Mouse (Mus musculus): ENCODE measurements around the gene Drc3. TPM values are rescaled to one million over a fixed set of nuclear protein-coding genes. Genes with fewer than 3 reads are reported as not detected.

Drc3 gene
- polyA plus RNA-seq, 1 experiment from 2014 or later: 2.5 TPM

- Histone ChIP-seq H3K27me3 (ENCODE audit: control insufficient read depth, insufficient read depth, low read length) (no peaks in the 10 kb centered on the region), H3K4me2 (ENCODE audit: low read depth, low read length) (peak overlapping the region; percentile 94), H3K9me3 (replicated peaks; ENCODE audit: control insufficient read depth, low read length) (no peaks in the 10 kb centered on the region), H3K36me3 (ENCODE audit: control insufficient read depth, insufficient read depth) (no peaks in the 10 kb centered on the region), H3K9ac (ENCODE audit: low read length) (peak overlapping the region; percentile 95), H3K4me3 (ENCODE audit: low read length) (peak overlapping the region; percentile 91), H3K27ac (ENCODE audit: low read length) (peak overlapping the region; percentile 93), H3K4me1 (ENCODE audit: control insufficient read depth, insufficient read depth, low read length) (peaks cover 15% of the 10 kb centered on the region)
- no peak for ATAC-seq (replicated peaks; ENCODE audit: extremely low read depth, insufficient read depth, low FRiP score)
- WGBS: 6% methylated on average over 11 of the region's 11 CpGs
Measured at GRCm38 (mm10) chr11:60351925-60352371, 1.2 kb upstream of the Drc3 start.

GRCm38 (mm10) chr11:60355952-60356351 is 2.8 kb downstream of the Drc3 start:
- Histone ChIP-seq H3K9ac (ENCODE audit: low read length) (no peak overlapping the region), H3K4me3 (ENCODE audit: low read length) (no peak overlapping the region), H3K4me2 (ENCODE audit: low read depth, low read length) (no peak overlapping the region), H3K27me3 (ENCODE audit: control insufficient read depth, insufficient read depth, low read length) (no peaks in the 10 kb centered on the region), H3K9me3 (replicated peaks; ENCODE audit: control insufficient read depth, low read length) (no peaks in the 10 kb centered on the region), H3K36me3 (ENCODE audit: control insufficient read depth, insufficient read depth) (no peaks in the 10 kb centered on the region), H3K4me1 (ENCODE audit: control insufficient read depth, insufficient read depth, low read length) (peaks cover 10% of the 10 kb centered on the region), H3K27ac (ENCODE audit: low read length) (no peak overlapping the region)
- no peak for ATAC-seq (replicated peaks; ENCODE audit: extremely low read depth, insufficient read depth, low FRiP score)
- 78% methylated on average over 2 of the region's 2 CpGs for WGBS

GRCm38 (mm10) chr11:60357116-60357515 is 4.0 kb downstream of the Drc3 start:
- no peak overlapping the region for H3K4me3 ChIP-seq (ENCODE audit: low read length)
- 25% methylated on average over 1 of the region's 1 CpGs for WGBS
- H3K36me3 ChIP-seq (ENCODE audit: control insufficient read depth, insufficient read depth): no peaks in the 10 kb centered on the region
- no peak for ATAC-seq (replicated peaks; ENCODE audit: extremely low read depth, insufficient read depth, low FRiP score)
- H3K4me1 ChIP-seq (ENCODE audit: control insufficient read depth, insufficient read depth, low read length): peaks cover 2% of the 10 kb centered on the region; the same call in 1 of the 2 replicates
- no peak overlapping the region for H3K4me2 ChIP-seq (ENCODE audit: low read depth, low read length)
- no peak overlapping the region for H3K9ac ChIP-seq (ENCODE audit: low read length)
- H3K9me3 ChIP-seq (replicated peaks; ENCODE audit: control insufficient read depth, low read length): no peaks in the 10 kb centered on the region
- no peaks in the 10 kb centered on the region for H3K27me3 ChIP-seq (ENCODE audit: control insufficient read depth, insufficient read depth, low read length)
- no peak overlapping the region for H3K27ac ChIP-seq (ENCODE audit: low read length)

DNA sequence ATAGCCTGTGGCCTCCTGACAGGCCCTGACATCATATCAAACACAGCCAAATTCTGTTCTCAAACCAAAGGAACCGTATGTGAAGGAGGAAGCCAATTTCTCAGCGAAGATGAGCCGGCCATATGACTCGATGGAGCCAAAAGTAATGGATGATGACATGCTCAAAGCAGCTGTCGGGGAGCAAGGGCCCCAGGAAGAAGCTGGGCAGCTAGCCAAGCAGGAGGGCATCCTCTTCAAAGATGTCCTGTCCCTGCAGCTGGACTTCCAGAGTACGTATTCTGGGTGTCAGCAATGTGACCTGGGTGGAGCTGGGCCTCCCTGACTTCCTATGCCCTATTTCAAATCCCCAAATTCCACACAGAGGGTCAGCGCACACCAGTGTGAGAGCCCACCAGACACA is 5.4 kb downstream of the Drc3 start:
- 43% methylated on average over 7 of the region's 7 CpGs for WGBS
- Histone ChIP-seq H3K4me3 (ENCODE audit: low read length) (no peak overlapping the region), H3K4me1 (ENCODE audit: control insufficient read depth, insufficient read depth, low read length) (no peaks in the 10 kb centered on the region; the same call in 1 of the 2 replicates), H3K27ac (ENCODE audit: low read length) (no peak overlapping the region), H3K27me3 (ENCODE audit: control insufficient read depth, insufficient read depth, low read length) (no peaks in the 10 kb centered on the region), H3K4me2 (ENCODE audit: low read depth, low read length) (no peak overlapping the region), H3K9me3 (replicated peaks; ENCODE audit: control insufficient read depth, low read length) (no peaks in the 10 kb centered on the region), H3K36me3 (ENCODE audit: control insufficient read depth, insufficient read depth) (no peaks in the 10 kb centered on the region), H3K9ac (ENCODE audit: low read length) (no peak overlapping the region)
- no peak for ATAC-seq (replicated peaks; ENCODE audit: extremely low read depth, insufficient read depth, low FRiP score)

- H3K27me3 ChIP-seq (ENCODE audit: control insufficient read depth, insufficient read depth, low read length): no peaks in the 10 kb centered on the region
- H3K36me3 ChIP-seq (ENCODE audit: control insufficient read depth, insufficient read depth): no peaks in the 10 kb centered on the region
- no peak for ATAC-seq (replicated peaks; ENCODE audit: extremely low read depth, insufficient read depth, low FRiP score)
- no peak overlapping the region for H3K4me3 ChIP-seq (ENCODE audit: low read length)
- H3K9ac ChIP-seq (ENCODE audit: low read length): no peak overlapping the region
- no peak overlapping the region for H3K27ac ChIP-seq (ENCODE audit: low read length)
- H3K4me2 ChIP-seq (ENCODE audit: low read depth, low read length): no peak overlapping the region
- no peaks in the 10 kb centered on the region; the same call in 1 of the 2 replicates for H3K4me1 ChIP-seq (ENCODE audit: control insufficient read depth, insufficient read depth, low read length)
- 68% methylated on average over 5 of the region's 5 CpGs for WGBS
- no peaks in the 10 kb centered on the region for H3K9me3 ChIP-seq (replicated peaks; ENCODE audit: control insufficient read depth, low read length)
Measured at GRCm38 (mm10) chr11:60359138-60359537, 6.0 kb downstream of the Drc3 start.

- Histone ChIP-seq H3K27me3 (ENCODE audit: control insufficient read depth, insufficient read depth, low read length) (no peaks in the 10 kb centered on the region), H3K27ac (ENCODE audit: low read length) (no peak overlapping the region)
- 80% methylated on average over 1 of the region's 1 CpGs for WGBS
Measured at GRCm38 (mm10) chr11:60359936-60360335, 6.8 kb downstream of the Drc3 start.

GRCm38 (mm10) chr11:60360631-60361201 is 7.6 kb downstream of the Drc3 start:
- no peak overlapping the region for H3K4me2 ChIP-seq (ENCODE audit: low read depth, low read length)
- H3K27ac ChIP-seq (ENCODE audit: low read length): no peak overlapping the region
- H3K9ac ChIP-seq (ENCODE audit: low read length): no peak overlapping the region
- no peak for ATAC-seq (replicated peaks; ENCODE audit: extremely low read depth, insufficient read depth, low FRiP score)
- no peaks in the 10 kb centered on the region for H3K9me3 ChIP-seq (replicated peaks; ENCODE audit: control insufficient read depth, low read length)
- no peaks in the 10 kb centered on the region for H3K36me3 ChIP-seq (ENCODE audit: control insufficient read depth, insufficient read depth)
- WGBS: 53% methylated on average over 5 of the region's 5 CpGs
- no peaks in the 10 kb centered on the region for H3K27me3 ChIP-seq (ENCODE audit: control insufficient read depth, insufficient read depth, low read length)
- H3K4me3 ChIP-seq (ENCODE audit: low read length): no peak overlapping the region
- H3K4me1 ChIP-seq (ENCODE audit: control insufficient read depth, insufficient read depth, low read length): peaks cover under 1% of the 10 kb centered on the region; the same call in 1 of the 2 replicates

More at GRCm38 (mm10) chr11:60359936-60360335, 6.8 kb downstream of the Drc3 start:
- Histone ChIP-seq H3K4me3 (ENCODE audit: low read length) (no peak overlapping the region), H3K36me3 (ENCODE audit: control insufficient read depth, insufficient read depth) (no peaks in the 10 kb centered on the region), H3K9ac (ENCODE audit: low read length) (no peak overlapping the region), H3K4me2 (ENCODE audit: low read depth, low read length) (no peak overlapping the region), H3K9me3 (replicated peaks; ENCODE audit: control insufficient read depth, low read length) (no peaks in the 10 kb centered on the region), H3K4me1 (ENCODE audit: control insufficient read depth, insufficient read depth, low read length) (no peaks in the 10 kb centered on the region; the same call in 1 of the 2 replicates)
- no peak for ATAC-seq (replicated peaks; ENCODE audit: extremely low read depth, insufficient read depth, low FRiP score)

DNA sequence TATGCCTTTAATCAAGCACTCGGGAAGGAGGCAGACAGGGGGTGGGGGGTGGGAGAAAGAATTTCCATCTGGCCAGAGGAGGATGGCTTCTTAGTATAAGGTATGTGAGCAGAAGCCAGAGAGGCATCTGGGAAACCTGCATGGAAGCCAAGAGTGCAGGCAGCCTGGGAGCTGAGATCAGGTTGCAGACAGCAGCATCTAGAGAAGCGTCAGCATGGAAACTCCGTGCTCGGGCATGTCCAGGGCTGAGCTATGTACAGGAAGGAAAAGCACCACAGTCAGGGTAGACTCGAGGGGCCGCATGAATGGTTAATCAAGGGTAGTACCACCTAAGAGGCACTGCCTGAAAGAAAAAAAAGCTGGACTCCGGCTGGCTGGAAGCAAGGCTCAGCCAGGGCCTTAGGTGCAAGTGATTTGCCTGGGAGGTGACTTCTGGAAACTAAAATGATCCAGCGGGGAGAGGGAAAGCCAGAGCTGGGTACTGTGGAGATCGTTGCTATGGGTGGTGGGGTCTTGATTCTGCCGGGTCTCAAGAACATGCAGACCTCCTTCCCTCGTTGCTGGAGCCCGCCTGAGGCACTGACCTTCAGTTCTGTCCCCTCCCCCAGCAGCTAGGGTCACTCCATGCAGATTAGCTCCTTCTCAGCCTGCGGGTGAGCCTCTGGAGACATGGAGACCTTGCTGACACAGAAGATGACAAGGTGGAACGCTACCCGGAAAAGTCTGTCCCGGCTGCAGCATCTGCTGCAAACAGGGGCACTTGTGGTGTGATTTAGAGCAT is 13.3 kb downstream of the Drc3 start:
- H3K4me1 ChIP-seq (ENCODE audit: control insufficient read depth, insufficient read depth, low read length): peaks cover 11% of the 10 kb centered on the region
- H3K4me2 ChIP-seq (ENCODE audit: low read depth, low read length): 0 out of 2 replicates have a peak overlapping the region, but pooled peaks have one; percentile 1
- 21% methylated on average over 16 of the region's 16 CpGs for WGBS
- H3K36me3 ChIP-seq (ENCODE audit: control insufficient read depth, insufficient read depth): no peaks in the 10 kb centered on the region
- no peak overlapping the region for H3K4me3 ChIP-seq (ENCODE audit: low read length)
- H3K9me3 ChIP-seq (replicated peaks; ENCODE audit: control insufficient read depth, low read length): no peaks in the 10 kb centered on the region
- H3K27ac ChIP-seq (ENCODE audit: low read length): peak overlapping the region; percentile 53
- H3K27me3 ChIP-seq (ENCODE audit: control insufficient read depth, insufficient read depth, low read length): no peaks in the 10 kb centered on the region
- peak; percentile 55 for ATAC-seq (replicated peaks; ENCODE audit: extremely low read depth, insufficient read depth, low FRiP score)
- peak overlapping the region; percentile 5; the same call in 1 of the 2 replicates for H3K9ac ChIP-seq (ENCODE audit: low read length)

GRCm38 (mm10) chr11:60367256-60367655 is 14.1 kb downstream of the Drc3 start:
- WGBS: 49% methylated on average over 3 of the region's 3 CpGs
- no peaks in the 10 kb centered on the region for H3K36me3 ChIP-seq (ENCODE audit: control insufficient read depth, insufficient read depth)

More at GRCm38 (mm10) chr11:60367256-60367655, 14.1 kb downstream of the Drc3 start:
- Histone ChIP-seq H3K4me2 (ENCODE audit: low read depth, low read length) (no peak overlapping the region), H3K4me1 (ENCODE audit: control insufficient read depth, insufficient read depth, low read length) (peaks cover 11% of the 10 kb centered on the region), H3K9ac (ENCODE audit: low read length) (no peak overlapping the region), H3K4me3 (ENCODE audit: low read length) (no peak overlapping the region), H3K27me3 (ENCODE audit: control insufficient read depth, insufficient read depth, low read length) (no peaks in the 10 kb centered on the region), H3K9me3 (replicated peaks; ENCODE audit: control insufficient read depth, low read length) (no peaks in the 10 kb centered on the region), H3K27ac (ENCODE audit: low read length) (no peak overlapping the region)
- no peak for ATAC-seq (replicated peaks; ENCODE audit: extremely low read depth, insufficient read depth, low FRiP score)

Measured in heart, embryonic 16.5 days (tissue).